Mouse (Mus musculus) spleen, adult 2 months (tissue): ENCODE data around the gene Ucp2.

ENCODE experiments used
- CTCF ChIP-seq: fragments of 200-500 bp; IDR thresholded peaks from 2 replicates; pipeline ENCODE4 v1.5.1; 2011; ENCODE audit warnings: mild to moderate bottlenecking, inconsistent platforms; ENCODE audit not compliant: insufficient read depth, insufficient read length, insufficient replicate concordance; ENCODE audit errors: extremely low read depth
- POLR2A ChIP-seq: fragments of 200-500 bp; IDR thresholded peaks from 2 replicates; pipeline ENCODE4 v1.6.1; 2011; ENCODE audit warnings: low read depth, low read length, inconsistent platforms

GRCm38 (mm10) chr7:100499465-100499864 lies 6.3 kb downstream of the Ucp2 start:
- TF ChIP-seq POLR2A (no peak), CTCF (no peak)
